Mouse (Mus musculus) WW6 (cell line): ENCODE results near the gene Ect2l.
"Not testable (repeated sequence)": the region's sequence is repeated elsewhere in the genome, so short reads cannot be mapped to it uniquely, and the experiment has no call there.

Experiments used
- DNase-seq: peaks from one replicate; pipeline ENCODE4 v3.0.0-alpha.2; 2013; ENCODE audit warnings: low read depth, low spot score

Gene Ect2l

DNA sequence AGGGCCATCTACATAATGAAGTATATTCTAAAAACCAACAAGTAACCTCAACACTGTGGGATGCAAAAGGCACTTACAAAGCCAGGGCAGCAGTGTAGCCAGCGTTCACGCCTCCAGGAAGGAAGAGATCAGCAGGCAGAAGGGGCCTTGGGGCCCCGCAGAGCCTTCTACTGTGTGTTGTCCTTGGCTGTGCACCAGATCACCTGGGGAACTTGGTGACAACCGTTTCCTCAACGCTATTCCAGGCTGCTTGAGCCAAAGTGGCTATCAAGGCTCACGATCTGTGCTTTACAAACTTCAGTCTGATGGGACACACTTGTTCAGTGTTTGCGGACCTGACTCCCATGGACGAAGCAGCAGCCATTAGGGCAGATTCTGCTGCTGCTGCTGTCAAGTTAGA is 19.0 kb downstream of the Ect2l start:
- DNase-seq, result no peak

GRCm38 (mm10) chr10:18189498-18189897 is 21.2 kb downstream of the Ect2l start:
- no peak for DNase-seq

GRCm38 (mm10) chr10:18188564-18188963 is 22.1 kb downstream of the Ect2l start:
- no peak for DNase-seq

- DNase-seq, result no peak
Observed at GRCm38 (mm10) chr10:18182246-18182645, 28.4 kb downstream of the Ect2l start.

- no peak for DNase-seq
Observed at GRCm38 (mm10) chr10:18177304-18177703, 33.4 kb downstream of the Ect2l start.

GRCm38 (mm10) chr10:18176722-18177121 is 34.0 kb downstream of the Ect2l start:
- DNase-seq, result no peak

DNA sequence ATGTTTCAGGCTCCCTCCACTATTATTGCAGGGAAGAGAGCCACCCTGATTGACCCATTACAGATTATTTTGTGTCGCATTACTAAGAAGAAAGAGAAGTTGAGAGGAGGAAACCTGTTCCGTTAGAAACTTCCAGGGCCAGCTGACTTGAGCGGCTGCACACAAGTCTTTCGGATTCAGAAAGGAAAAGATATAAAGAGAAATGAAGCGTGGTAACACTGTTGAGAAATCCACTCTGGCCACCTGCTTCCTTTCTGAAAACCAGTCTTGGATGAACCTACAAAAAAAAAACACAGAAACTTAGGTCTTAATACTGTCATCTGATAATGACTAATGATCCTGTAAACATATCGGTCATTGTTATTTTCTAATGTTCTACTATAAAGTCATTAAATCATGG is 35.6 kb downstream of the Ect2l start:
- no peak for DNase-seq

- no peak for DNase-seq
Observed at GRCm38 (mm10) chr10:18162435-18162971, 48.2 kb downstream of the Ect2l start.

- DNase-seq, result no peak
Observed at GRCm38 (mm10) chr10:18147224-18147623, 63.5 kb downstream of the Ect2l start.

- no peak for DNase-seq
Observed at GRCm38 (mm10) chr10:18142231-18142630, 68.5 kb downstream of the Ect2l start.

DNA sequence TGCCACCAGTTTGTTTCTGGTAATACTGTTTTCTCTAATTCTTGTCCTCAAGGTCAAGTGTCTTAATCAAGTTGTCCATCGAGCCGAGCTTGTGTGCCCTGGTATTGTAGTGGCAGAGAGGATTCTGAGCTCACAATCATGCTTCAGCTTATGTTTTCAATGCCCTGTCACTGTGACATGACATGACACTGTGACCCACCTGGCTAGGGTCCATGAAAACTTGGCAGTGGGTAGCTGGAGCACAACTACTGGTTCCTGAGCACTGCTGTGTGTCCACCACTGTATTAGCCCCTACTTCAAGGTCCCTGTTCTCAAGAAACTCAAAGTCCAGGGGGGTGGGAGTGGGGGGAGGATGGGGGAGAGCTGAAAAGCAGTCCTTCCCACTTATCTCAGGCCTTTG is 69.3 kb downstream of the Ect2l start:
- no peak for DNase-seq

GRCm38 (mm10) chr10:18139615-18140014 is 71.1 kb downstream of the Ect2l start:
- no peak for DNase-seq

- not testable (repeated sequence) for DNase-seq
Observed at GRCm38 (mm10) chr10:18138853-18139503, 71.7 kb downstream of the Ect2l start.

DNA sequence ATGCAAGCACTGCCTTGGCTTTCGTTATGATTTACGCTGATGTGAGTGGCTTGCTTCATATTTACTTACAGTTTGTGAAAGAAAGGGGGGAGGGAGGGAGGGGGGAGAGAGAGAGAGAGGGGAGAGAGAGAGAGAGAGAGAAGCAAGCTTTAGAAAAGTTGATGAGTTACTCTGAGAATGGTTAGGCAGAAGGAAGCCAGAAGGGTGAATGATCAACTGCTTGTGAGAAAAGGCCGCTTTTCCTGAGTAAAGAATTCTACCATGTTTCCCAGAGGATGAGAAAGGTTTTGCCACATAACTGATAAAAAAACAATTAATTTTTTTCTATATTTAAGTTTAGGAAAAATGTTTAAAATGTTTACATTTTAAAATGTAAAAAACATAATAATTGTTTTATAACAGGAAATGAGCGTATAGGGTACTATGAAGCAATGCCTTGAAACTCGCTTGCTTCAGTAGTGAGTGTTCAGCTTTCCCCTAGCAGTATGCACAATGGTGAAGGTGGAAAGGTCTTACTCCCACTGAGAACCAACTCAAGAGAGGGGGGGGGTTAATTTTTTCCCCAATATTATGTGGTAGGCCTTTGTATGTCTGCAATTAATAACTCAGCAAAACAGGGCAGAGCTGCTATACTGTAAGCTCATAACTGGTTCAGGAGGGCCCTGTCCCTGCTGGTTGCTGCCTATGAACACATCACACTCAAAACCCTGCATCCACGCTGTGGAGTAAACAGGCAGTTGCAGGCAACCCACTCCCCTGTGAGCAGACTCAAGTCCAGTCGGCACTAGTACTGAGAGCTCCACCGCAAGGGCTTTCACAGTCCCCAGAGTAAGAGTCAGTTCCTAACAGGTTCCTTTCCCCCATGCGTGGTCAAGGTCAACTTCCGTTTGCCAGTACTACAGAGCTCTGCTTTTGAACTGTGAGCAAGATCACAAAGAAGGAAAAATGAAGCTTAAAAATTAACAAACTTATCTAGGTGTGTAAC is 78.7 kb downstream of the Ect2l start:
- DNase-seq, result no peak

DNA sequence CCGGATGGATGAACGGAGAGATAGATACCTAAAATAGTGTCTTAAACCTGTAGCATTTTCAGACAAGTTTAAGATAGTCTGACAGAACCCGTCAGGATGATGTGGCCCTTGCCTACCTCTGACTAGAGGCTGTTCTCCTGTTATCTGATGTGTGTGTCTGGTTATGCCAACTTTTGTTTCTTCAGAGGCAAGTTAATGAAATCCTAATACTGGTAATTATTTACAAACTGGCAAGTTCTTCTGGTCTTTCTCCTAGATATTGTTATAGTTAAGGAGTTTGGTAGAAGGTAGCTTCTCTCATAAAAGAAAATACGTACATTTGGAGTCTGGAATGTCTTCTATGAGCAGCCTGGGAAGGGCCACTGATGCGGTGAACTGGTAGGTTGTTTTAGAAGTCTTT is 80.4 kb downstream of the Ect2l start:
- DNase-seq, result no peak

GRCm38 (mm10) chr10:18118336-18118735 is 92.4 kb downstream of the Ect2l start:
- no peak for DNase-seq

DNA sequence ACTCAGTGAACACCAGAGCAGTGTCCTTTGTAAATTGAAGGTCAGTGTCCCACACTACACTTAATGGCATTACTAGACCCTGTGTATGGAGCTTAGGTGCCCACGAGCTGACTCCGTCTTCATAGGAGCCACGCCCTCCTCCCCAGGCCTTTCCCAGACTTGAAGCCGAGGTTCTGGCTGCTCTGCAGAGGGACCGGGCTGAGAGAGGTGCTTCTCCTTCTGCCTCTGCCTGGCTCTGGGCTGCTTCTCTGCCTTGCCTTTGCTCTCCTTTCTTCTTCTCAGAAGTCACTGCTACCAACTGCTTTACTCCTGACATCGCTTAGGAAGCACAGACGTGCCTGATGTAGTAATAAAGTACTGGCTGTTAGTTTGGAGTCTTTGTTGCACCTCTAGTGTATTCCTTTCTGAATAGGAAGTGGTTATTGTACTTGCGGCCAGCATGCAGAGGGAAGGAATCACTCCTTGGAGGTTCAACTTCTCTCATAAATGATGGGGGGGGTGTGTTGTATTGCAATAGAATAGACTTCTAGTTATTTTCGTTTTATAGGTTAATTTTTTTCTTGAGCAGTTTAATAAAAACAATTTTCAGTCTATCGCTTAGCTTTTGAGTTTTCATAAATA is 97.1 kb downstream of the Ect2l start:
- DNase-seq, result no peak

DNA sequence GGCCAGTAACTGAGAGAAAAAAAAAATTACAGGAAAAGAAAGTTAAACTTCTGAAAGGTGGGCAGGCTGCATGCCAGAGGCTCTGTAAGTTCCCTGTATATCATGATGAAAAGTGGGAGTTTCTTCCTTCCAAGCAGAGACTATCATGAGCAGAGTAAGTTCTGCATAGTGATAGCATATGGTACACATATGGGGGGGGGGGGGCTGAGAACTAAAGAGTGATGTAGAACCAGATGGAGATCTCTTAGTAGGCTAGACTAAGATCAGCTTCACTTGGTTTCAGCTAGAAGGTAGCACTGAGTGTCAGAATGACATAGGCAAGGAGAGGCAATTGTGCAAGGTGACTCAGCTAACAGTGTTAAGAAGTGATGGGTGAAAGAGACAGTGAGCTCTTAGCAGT is 99.8 kb downstream of the Ect2l start:
- DNase-seq, result no peak

GRCm38 (mm10) chr10:18107471-18107870 is 103.2 kb downstream of the Ect2l start:
- DNase-seq, result no peak

- no peak for DNase-seq
Observed at GRCm38 (mm10) chr10:18102166-18102565, 108.5 kb downstream of the Ect2l start.

GRCm38 (mm10) chr10:18090691-18091090 is 120.0 kb downstream of the Ect2l start:
- no peak for DNase-seq

GRCm38 (mm10) chr10:18082772-18083171 is 127.9 kb downstream of the Ect2l start:
- no peak for DNase-seq
